Mouse (Mus musculus): Measurements from ENCODE around the gene Hadhb.
A peak's percentile ranks its signal among the peaks of the same experiment; 100 is the strongest.
"Not testable (repeated sequence)": the region's sequence is repeated elsewhere in the genome, so short reads cannot be mapped to it uniquely, and the experiment has no call there.

Gene Hadhb

DNA sequence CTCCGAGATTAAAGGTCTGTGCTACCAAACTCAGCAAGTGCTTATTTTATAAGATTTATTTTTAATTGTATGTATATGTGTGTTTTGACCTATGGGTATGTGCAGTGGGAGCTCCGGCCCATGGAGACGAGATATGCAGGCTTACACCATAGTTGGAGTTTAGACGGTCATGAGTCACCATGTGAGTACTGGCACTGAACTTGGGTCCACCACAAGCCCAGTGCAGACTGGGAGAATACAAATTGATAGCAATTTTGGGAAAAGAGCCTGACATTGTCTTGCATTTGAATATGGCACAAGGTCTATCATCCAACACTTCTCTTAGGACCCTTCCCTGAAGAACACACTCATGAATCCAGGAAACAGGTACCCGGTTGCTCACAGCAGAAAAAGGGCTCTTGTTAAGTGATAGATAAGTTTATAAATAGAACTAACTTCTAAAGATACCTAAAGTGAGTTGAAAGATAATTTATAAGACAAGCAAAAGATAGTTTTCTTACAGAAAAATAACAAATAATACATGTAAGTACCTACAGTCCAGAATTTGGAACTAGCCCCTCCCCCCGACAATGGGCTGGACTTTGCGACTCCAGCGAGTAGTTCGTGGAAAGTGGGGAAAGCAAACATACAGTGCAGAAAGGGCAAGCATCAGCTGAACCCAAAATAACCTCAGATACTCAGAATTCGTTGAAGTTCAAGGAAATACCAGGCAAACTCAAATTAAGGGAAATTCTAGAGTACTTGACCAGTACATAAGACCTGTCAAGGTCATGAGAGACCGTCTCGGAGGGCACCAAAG, 32.8 kb downstream of the Hadhb start:
- DNase-seq: no peak

DNA sequence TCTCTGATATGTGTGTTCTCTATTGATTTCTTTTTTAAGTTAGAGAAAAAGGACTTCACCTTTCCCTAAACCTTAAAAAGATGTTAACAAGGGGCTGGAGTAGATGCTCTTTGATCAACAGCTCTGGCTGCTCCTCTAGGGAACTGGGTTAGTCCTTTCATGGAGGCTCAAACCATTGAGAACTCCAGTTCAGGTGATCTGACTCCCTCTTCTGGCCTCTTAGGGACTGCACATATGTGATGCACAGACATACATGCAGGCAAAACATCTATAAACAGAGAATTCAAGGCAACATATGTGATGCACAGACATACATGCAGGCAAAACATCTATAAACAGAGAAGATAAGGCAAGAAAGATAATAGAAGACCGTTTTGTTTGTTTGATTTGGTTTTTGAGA, 37.4 kb downstream of the Hadhb start:
- no peak for DNase-seq

DNA sequence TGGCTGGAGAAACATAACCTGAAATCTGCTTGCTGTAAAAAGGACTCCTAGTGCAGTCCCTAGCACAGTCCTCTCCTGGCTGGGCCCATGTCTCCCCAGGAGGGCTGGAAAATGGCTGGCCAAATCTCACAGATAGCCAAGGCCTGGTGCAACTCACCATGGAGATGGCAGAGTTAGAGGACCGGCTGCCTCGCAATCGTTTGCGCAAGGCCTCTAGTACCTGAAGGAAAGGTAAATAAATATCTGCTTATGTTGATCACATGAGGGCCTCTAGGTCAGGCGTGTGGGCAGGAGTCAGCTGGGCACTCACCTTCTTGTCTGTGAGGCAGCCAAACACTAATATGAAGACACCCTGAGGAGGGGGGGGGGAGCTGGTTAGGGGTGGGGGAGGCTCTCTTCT, 40.3 kb downstream of the Hadhb start:
- DNase-seq: no peak

- DNase-seq: no peak
Observed at GRCm38 (mm10) chr5:30198257-30198656, 43.2 kb downstream of the Hadhb start.

DNA sequence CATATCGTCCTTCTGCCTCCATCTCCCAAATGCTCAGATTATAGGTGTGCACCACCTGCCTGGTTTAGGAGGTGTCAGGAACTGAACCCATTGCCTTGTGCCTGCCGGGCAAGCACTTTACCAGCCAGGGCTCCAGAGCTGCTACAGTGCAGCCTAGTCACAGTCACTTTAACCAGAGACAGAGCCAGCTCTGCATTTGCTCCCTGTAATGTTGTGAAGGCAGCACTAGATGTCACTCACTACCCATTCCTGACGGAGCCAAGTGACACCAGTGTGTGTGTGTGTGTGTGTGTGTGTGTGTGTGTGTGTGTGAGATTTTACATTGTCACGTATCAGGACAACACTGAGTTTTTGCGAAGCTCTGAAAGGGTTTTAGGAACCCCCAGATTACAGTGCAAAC, 46.5 kb downstream of the Hadhb start:
- peak; percentile 59 for DNase-seq

- DNase-seq: no peak
Observed at GRCm38 (mm10) chr5:30202221-30202620, 47.2 kb downstream of the Hadhb start.

GRCm38 (mm10) chr5:30203216-30203885, 48.3 kb downstream of the Hadhb start:
- no peak for DNase-seq

DNA sequence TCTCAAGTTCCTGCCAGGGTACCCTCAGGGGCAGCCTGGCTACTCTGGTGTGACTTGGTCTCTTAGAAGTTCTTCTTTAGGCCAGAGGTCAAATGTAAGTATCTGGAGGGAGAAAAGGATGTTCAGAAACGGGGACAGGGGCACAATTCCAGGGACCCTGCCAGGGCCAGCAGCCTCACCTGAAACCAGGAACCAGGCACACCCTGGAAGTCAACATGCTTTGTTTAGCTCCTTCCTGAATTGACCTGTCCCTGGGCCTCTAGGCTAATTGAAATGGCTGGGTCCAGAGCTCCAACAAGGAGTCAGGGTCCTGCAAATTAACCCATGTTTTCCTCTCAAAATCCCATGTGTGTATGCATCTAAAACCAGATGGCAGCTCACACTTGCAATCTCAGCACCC, 49.4 kb downstream of the Hadhb start:
- DNase-seq: no peak

DNA sequence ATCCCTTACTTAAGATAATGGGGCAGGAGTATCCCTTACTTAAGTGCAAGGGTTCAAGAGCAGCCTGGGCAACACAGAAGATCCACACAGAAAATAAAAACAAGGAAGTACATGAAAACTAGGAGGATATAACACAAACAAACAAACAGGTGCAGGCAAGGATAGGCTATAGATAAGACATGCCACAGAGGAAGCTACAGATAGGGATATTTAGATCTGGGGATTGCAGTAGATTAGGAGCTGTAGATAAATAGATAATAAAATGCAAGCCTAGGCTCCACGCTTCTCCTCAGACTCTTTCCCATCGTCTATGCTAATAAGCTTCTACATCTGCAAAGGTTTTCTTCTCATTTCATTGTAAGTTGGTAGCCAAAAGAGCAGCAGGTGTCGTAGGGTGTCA, 50.0 kb downstream of the Hadhb start:
- no peak for DNase-seq

GRCm38 (mm10) chr5:30205493-30205892, 50.4 kb downstream of the Hadhb start, which contains the start of gene Adgrf3:
Gene Adgrf3 (minus strand): TSS chr5:30205722.
- no peak for DNase-seq

DNA sequence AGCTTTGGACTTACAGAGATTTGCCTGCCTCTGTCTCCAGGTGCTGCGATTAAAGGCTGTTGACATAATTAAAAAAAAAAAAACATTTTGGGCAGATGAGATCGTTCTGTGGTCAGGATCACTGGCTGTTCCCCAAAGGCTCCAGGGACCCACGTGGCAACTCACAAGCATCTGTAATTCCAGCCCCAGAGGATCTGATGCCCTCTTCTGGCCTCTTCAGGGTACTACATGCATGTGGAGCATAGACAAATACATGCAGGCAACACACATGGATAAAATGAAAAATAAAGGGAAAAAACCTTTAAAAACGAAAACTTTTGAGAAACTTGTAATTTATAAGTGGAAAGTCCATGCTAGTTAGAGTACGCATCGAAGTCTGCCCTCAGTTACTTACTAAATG, 52.2 kb downstream of the Hadhb start:
- peak; percentile 35 for DNase-seq

DNA sequence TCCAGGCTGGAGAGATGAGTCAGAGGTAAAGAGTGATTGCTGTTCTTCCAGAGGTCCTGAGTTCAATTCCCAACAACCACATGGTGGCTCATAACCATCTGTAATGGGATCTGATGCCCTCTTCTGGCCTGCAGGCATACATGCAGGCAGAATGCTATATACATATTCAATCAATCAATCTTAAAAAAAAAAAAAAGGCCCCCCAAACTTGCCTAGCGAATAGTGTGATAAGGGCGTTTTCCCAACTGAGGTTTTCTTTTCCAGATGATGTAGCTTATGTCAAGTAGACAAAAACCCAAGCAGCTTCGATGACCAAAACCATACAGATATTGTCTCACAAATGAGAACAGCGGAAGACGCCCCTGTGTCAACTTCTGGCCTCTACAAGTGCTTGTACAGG, 55.7 kb downstream of the Hadhb start:
- DNase-seq: not testable (repeated sequence)

- peak; percentile 80 for DNase-seq
Observed at GRCm38 (mm10) chr5:30214889-30215288, 59.8 kb downstream of the Hadhb start.

- DNase-seq: no peak
Observed at GRCm38 (mm10) chr5:30215970-30216369, 60.9 kb downstream of the Hadhb start.

DNA sequence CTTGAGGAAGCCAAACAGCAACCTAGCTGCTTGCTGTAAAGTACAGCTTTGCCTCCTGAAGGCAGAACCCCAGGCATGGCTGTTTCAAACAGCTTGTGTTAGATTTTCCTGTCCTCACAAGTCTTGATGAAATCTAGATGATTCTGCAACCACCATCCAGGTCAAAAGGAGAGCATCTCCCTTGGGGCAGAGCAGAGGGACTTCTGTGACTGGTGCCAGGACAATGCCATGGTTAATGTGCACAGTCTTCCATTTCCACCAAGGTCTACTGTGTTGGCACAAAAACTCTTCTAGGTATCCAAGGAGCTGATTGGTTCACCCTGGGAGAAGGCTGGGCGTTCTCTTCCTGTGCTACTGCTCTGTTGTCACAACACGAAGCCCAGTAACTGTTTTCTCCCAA, 64.7 kb downstream of the Hadhb start:
- DNase-seq: no peak

- no peak for DNase-seq
Observed at GRCm38 (mm10) chr5:30220666-30221065, 65.6 kb downstream of the Hadhb start.

GRCm38 (mm10) chr5:30222681-30223080, 67.6 kb downstream of the Hadhb start:
- no peak for DNase-seq

- DNase-seq: peak; percentile 39
Observed at GRCm38 (mm10) chr5:30230901-30231300, 75.9 kb downstream of the Hadhb start.

DNA sequence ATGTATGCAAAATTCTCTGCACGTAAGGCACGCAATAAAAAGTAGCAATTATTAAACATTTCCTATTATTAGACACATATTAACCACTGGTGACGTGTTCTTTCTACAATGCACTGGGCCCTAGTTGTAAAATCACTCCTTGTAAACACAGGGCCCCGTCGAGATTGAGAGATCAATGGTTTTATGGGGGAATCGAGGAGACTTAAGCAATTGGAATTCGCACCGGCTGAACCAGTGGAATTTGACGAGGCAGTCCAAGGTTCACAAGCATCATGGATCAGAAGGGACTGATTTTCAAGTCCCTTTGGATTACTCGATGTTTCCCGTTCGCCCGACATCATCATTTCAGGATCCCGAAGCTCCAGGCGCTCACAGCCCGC, 76.8 kb downstream of the Hadhb start:
- DNase-seq: no peak

DNA sequence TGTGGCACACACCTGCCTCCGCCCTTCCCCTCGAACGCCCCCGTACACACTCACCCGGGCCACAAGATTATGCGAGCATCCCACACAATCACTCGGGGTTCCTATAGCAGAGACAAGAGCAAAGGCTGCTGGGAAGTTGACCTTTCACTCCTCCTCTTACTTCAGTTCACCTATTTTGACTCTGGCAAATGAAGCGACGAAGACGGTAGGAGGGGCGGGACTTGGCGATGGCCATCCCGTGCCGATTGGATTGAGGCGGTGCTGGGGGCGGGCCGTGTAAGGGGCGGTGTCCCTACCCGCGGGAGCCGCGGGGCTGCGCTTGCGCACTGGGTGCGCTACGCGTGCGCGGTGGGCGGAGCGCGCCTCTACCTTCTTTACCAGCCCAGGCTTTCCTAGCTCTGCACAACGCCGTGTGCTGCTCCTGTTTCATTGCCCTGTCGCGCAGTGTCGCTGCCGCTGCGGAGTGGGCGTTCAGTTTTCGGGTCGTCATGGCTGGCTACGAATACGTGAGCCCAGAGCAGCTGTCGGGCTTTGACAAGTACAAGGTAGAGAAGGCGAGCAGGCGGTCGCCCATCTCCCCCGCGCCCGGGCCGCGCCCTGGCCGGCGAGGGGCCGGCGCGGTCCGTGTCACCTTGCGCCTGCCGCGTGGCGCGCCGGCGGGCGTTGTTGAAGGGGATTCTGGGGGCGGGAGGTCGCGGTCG, 77.4 kb downstream of the Hadhb start, which contains the start of gene Selenoi:
Selenoi (plus strand) TSS at position 311 of the 701 bp plus-strand sequence.
- DNase-seq: peak; percentile 99

DNA sequence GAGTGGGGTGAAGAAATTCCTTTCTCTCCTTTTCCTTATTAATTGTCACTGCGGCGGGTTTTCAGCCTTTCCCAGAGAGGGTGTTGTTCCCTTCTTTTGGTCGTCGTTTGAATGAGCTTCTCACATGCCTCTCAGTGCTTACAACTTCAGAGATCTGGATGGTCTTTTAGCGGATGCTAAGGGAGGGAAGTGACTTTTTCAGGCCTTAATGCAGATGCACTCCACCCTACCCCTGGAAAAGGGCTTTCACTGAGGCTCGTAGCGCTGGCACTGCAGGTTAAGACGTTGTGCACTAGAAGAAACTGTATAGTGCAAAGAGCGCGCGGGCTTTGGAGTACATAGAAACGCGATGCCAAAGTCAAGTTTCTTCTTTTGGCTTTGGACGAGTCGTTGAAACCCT, 78.0 kb downstream of the Hadhb start:
- peak; percentile 22 for DNase-seq

DNA sequence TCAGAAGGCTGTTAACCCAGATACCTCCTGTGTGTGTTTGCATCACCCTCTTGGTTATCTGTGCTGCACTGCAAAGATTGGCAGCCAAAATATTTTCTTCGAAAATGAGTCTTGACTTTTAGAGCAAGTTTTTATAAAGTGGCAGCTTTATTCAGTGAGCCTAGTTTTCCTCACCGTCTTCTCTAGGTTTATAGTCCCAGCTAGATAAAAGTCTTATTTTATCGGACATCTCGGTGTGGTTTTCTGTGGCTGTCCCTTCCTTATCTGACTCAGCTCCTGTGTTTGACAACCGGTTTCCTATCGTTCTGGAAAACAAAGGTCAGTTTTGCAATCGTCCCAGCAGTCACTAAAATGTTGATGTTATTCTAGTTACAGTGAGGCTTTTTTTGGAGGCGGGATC, 78.9 kb downstream of the Hadhb start:
- no peak for DNase-seq

Data from kidney, postnatal 10 days (tissue).